8 mouse cellular contexts compared by ENCODE assay signal in the genomic region with DNA sequence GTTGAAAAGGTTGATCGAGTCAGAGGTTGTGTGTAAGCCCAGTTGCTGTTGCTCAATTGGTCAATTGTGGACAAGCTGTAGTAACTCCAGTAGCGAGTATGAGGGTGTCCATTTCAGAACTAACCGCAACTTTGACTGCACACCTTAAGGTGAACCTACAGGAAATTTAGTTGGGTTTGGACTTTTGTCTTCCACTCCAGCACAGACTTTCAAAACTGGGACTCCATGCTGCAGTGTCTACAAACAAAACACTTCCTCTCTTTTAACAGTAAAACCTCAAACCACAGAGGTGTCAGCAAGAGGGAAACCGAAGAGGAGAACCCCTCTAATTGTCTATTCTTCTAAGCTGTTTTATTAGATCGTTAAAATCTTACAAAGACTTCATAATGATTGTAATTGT. TPM values are rescaled to one million over a fixed set of nuclear protein-coding genes. Genes with fewer than 3 reads are reported as not detected.
DNase-seq lines count a peak whose midpoint lies in the region; ATAC-seq and TF ChIP-seq lines count a peak whose summit lies in the region.

No protein-coding gene starts in this region.

- no peaks in the 10 kb centered on the region for H3K9me3 ChIP-seq in forebrain, embryonic 14.5 days (replicated peaks; ENCODE audit: control insufficient read depth, low read length)
- no peaks in the 10 kb centered on the region for H3K9me3 ChIP-seq in liver, embryonic 14.5 days (ENCODE audit: control insufficient read depth, low read length)

- peaks cover 12% of the 10 kb centered on the region for H3K4me1 ChIP-seq in forebrain, embryonic 14.5 days (ENCODE audit: control insufficient read depth, insufficient read depth, low read length)
- H3K4me1 ChIP-seq in liver, embryonic 14.5 days (replicated peaks; ENCODE audit: control insufficient read depth in 2 of 2, insufficient read depth in 2 of 2, low read length in 1 of 2): peaks cover 0 to 14% of the 10 kb centered on the region in 2 experiments

- WGBS in forebrain, embryonic 14.5 days: 38% methylated on average over 5 of the region's 5 CpGs
- WGBS in liver, embryonic 14.5 days (ENCODE audit: insufficient replicate concordance): 15% methylated on average over 5 of the region's 5 CpGs

- peak overlapping the region; percentile 88 for H3K4me2 ChIP-seq in forebrain, embryonic 14.5 days (ENCODE audit: low read length)
- peak overlapping the region; percentile 90 for H3K4me2 ChIP-seq in liver, embryonic 14.5 days (ENCODE audit: low read depth)

- DNase-seq in gastrocnemius, adult 2 months: no peak
- DNase-seq in gastrocnemius, postnatal 25 days: no peak
- DNase-seq in B cell, adult 2 months: peak; percentile 23 to 33
- DNase-seq in forebrain, embryonic 14.5 days (ENCODE audit: low spot score): no peak
- no peak for DNase-seq in liver, embryonic 14.5 days (ENCODE audit: low read depth in 3 of 3, low spot score in 3 of 3)
- no peak for DNase-seq in yolk sac, embryonic 10.5 days (ENCODE audit: low spot score)
- DNase-seq in kidney, adult 18-20 months: no peak
- no peak for DNase-seq in layer of hippocampus, adult 8-10 months (ENCODE audit: low spot score in 2 of 2)

- H3K36me3 ChIP-seq in forebrain, embryonic 14.5 days (ENCODE audit: control insufficient read depth, insufficient read depth, low read length): peaks cover 15% of the 10 kb centered on the region; the same call in 1 of the 2 replicates
- no peaks in the 10 kb centered on the region for H3K36me3 ChIP-seq in liver, embryonic 14.5 days (replicated peaks; ENCODE audit: control insufficient read depth, insufficient read depth, low read depth)

- intact Hi-C loops in gastrocnemius, adult 2 months (cut with DNase I): no loop called here

- peak overlapping the region; percentile 97 for H3K27ac ChIP-seq in gastrocnemius, adult 2 months
- no peak overlapping the region for H3K27ac ChIP-seq in forebrain, embryonic 14.5 days (ENCODE audit: low read depth, low read length)
- H3K27ac ChIP-seq in liver, embryonic 14.5 days: no peak overlapping the region

- no peak for TF ChIP-seq EP300 in liver, embryonic 14.5 days (IDR thresholded peaks at IDR 0.05; ENCODE audit: low read depth)

- peak overlapping the region; percentile 98 for H3K4me3 ChIP-seq in gastrocnemius, adult 2 months
- H3K4me3 ChIP-seq in forebrain, embryonic 14.5 days (ENCODE audit: low read depth, low read length): peak overlapping the region; percentile 96
- peak overlapping the region; percentile 82 to 88 for H3K4me3 ChIP-seq in liver, embryonic 14.5 days (ENCODE audit: insufficient read depth in 1 of 2, low read depth in 2 of 2, low read length in 2 of 2)

- peak overlapping the region; percentile 95 for H3K9ac ChIP-seq in forebrain, embryonic 14.5 days (ENCODE audit: low read length)
- peak overlapping the region; percentile 31 for H3K9ac ChIP-seq in liver, embryonic 14.5 days (replicated peaks)

- no peak for TF ChIP-seq CTCF in gastrocnemius, adult 2 months (IDR thresholded peaks at IDR 0.05)
- TF ChIP-seq CTCF in liver, embryonic 14.5 days (IDR thresholded peaks at IDR 0.05; ENCODE audit: low read depth): no peak

- no peaks in the 10 kb centered on the region for H3K27me3 ChIP-seq in forebrain, embryonic 14.5 days (replicated peaks; ENCODE audit: control insufficient read depth, insufficient read depth, low read length)
- H3K27me3 ChIP-seq in liver, embryonic 14.5 days (ENCODE audit: control insufficient read depth, insufficient read depth, low read length): no peaks in the 10 kb centered on the region

- no peak for ATAC-seq in forebrain, embryonic 14.5 days
- no peak for ATAC-seq in liver, embryonic 14.5 days (ENCODE audit: insufficient read depth)

RNA-seq across cellular contexts. Expression of gene H2afy, which starts 2.1 kb away (rescaled TPM):
- 10 to 100 TPM; 64.1 to 69.2 TPM for total RNA-seq in gastrocnemius, adult 2 months (2021)
- 10 to 100 TPM; 61.8 to 62.6 TPM for total RNA-seq in gastrocnemius, postnatal 25 days (2021)
- 422 and 438 TPM in 2 replicates for polyA plus RNA-seq in forebrain, embryonic 14.5 days (2014; fragmentation: Nextera tagmentation; extraction: Ambion mirVana)
- polyA plus RNA-seq in liver, embryonic 14.5 days (2012; rRNA removed): 45.0 and 68.7 TPM in 2 replicates
- polyA plus RNA-seq in liver, embryonic 14.5 days (2014; fragmentation: Nextera tagmentation; extraction: Ambion mirVana): 78.8 and 79.0 TPM in 2 replicates
- total RNA-seq in layer of hippocampus, adult 8-10 months (2022): 100 to 1,000 TPM; 118 to 123 (median 120) TPM

RNA-seq across cellular contexts. Expression of gene Tifab, which starts 44.7 kb away (rescaled TPM):
- total RNA-seq in gastrocnemius, adult 2 months (2021): under 1 TPM; 0.18 to 0.28 TPM
- under 1 TPM; 0.21 to 0.36 TPM for total RNA-seq in gastrocnemius, postnatal 25 days (2021)
- 0.42 and 0.58 TPM in 2 replicates for polyA plus RNA-seq in forebrain, embryonic 14.5 days (2014; fragmentation: Nextera tagmentation; extraction: Ambion mirVana)
- 3.2 and 3.9 TPM in 2 replicates for polyA plus RNA-seq in liver, embryonic 14.5 days (2012; rRNA removed)
- 1.7 and 3.0 TPM in 2 replicates for polyA plus RNA-seq in liver, embryonic 14.5 days (2014; fragmentation: Nextera tagmentation; extraction: Ambion mirVana)
- 1 to 10 TPM; 1.6 to 7.4 (median 3.9) TPM for total RNA-seq in layer of hippocampus, adult 8-10 months (2022)

Comparison
In these comparisons a context has a peak if more than half of its experiments do, and no peak if none do; other contexts are left out.
1. DNase-seq: peak in B cell, adult 2 months (2 of 2); none in gastrocnemius, adult 2 months (single experiment), gastrocnemius, postnatal 25 days (single experiment), forebrain, embryonic 14.5 days (single experiment), liver, embryonic 14.5 days (0 of 3), yolk sac, embryonic 10.5 days (single experiment), kidney, adult 18-20 months (single experiment) and layer of hippocampus, adult 8-10 months (0 of 2).
2. Peak in every context shown above with its lines, with median percentiles within 50 percentile points of each other: H3K4me3 ChIP-seq.